Mouse (Mus musculus): Measurements from ENCODE around the gene Srrt. TPM values are rescaled to one million over a fixed set of nuclear protein-coding genes. Genes with fewer than 3 reads are reported as not detected.

Gene Srrt
- polyA plus RNA-seq, 1 experiment from 2014 or later: 138 TPM

DNA sequence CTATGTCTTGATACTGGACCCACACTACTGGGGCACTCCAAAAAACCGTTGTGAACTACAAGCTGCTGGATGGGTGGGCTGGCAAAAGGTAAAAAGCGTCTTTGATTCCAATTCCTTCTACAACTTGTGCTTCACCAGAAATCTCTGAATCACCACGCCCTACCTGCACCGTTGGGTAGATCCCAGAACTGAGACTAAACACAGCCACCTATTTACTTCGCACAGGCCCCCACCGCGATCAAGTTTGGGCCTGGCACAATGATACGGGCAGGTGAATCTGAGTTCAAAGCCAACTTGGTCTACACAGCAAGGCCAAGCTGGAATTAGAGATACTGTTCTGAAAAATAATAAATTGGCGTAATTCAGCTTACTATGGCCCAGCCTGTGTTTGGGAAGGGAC is 12.2 kb downstream of the Srrt start:
- ATAC-seq (ENCODE audit: low FRiP score): no peak
- Histone ChIP-seq H3K36me3 (ENCODE audit: control insufficient read depth, insufficient read depth, low read length) (peaks cover 5% of the 10 kb centered on the region; the same call in 1 of the 2 replicates), H3K4me2 (replicated peaks; ENCODE audit: low read depth, low read length) (peak overlapping the region; percentile 81), H3K4me1 (replicated peaks; ENCODE audit: control insufficient read depth, insufficient read depth, low read length) (0 out of 2 replicates have a peak, but pooled peaks cover 2% of the 10 kb centered on the region), H3K27ac (ENCODE audit: low read depth, low read length) (no peak overlapping the region), H3K27me3 (ENCODE audit: control insufficient read depth, insufficient read depth, low read length) (peaks cover 3% of the 10 kb centered on the region), H3K4me3 (ENCODE audit: low read depth, low read length) (peak overlapping the region; percentile 43; the same call in 1 of the 2 replicates), H3K9ac (ENCODE audit: low read depth, low read length) (peak overlapping the region; percentile 68; the same call in 1 of the 2 replicates), H3K9me3 (ENCODE audit: control insufficient read depth, low read length) (no peaks in the 10 kb centered on the region)
- WGBS: 78% methylated on average over 9 of the region's 9 CpGs
- DNase-seq (ENCODE audit: low spot score): no peak

DNA sequence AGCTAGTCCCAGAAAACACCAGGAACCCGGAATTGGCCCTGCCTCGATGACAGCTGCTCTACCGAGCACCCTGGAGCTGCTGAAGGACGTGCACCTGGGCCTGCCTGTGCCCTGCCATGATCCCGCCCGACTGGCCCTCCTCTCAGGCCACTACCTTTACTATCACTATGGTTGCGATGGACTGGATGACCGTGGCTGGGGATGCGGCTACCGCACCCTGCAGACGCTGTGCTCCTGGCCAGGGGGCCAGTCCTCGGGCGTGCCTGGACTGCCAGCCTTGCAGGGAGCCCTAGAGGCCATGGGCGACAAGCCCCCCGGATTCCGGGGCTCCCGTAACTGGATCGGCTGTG is 12.8 kb downstream of the Srrt start:
- DNase-seq (ENCODE audit: low spot score): no peak
- 10% methylated on average over 18 of the region's 18 CpGs for WGBS
- Histone ChIP-seq H3K27me3 (ENCODE audit: control insufficient read depth, insufficient read depth, low read length) (peaks cover 9% of the 10 kb centered on the region), H3K4me3 (ENCODE audit: low read depth, low read length) (peak overlapping the region; percentile 43), H3K36me3 (ENCODE audit: control insufficient read depth, insufficient read depth, low read length) (0 out of 2 replicates have a peak, but pooled peaks cover 2% of the 10 kb centered on the region), H3K4me1 (replicated peaks; ENCODE audit: control insufficient read depth, insufficient read depth, low read length) (0 out of 2 replicates have a peak, but pooled peaks cover 2% of the 10 kb centered on the region), H3K9ac (ENCODE audit: low read depth, low read length) (peak overlapping the region; percentile 68), H3K27ac (ENCODE audit: low read depth, low read length) (peak overlapping the region; percentile 74), H3K9me3 (ENCODE audit: control insufficient read depth, low read length) (no peaks in the 10 kb centered on the region), H3K4me2 (replicated peaks; ENCODE audit: low read depth, low read length) (peak overlapping the region; percentile 81)
- ATAC-seq (ENCODE audit: low FRiP score): peak; percentile 65; the same call in 1 of the 2 replicates

DNA sequence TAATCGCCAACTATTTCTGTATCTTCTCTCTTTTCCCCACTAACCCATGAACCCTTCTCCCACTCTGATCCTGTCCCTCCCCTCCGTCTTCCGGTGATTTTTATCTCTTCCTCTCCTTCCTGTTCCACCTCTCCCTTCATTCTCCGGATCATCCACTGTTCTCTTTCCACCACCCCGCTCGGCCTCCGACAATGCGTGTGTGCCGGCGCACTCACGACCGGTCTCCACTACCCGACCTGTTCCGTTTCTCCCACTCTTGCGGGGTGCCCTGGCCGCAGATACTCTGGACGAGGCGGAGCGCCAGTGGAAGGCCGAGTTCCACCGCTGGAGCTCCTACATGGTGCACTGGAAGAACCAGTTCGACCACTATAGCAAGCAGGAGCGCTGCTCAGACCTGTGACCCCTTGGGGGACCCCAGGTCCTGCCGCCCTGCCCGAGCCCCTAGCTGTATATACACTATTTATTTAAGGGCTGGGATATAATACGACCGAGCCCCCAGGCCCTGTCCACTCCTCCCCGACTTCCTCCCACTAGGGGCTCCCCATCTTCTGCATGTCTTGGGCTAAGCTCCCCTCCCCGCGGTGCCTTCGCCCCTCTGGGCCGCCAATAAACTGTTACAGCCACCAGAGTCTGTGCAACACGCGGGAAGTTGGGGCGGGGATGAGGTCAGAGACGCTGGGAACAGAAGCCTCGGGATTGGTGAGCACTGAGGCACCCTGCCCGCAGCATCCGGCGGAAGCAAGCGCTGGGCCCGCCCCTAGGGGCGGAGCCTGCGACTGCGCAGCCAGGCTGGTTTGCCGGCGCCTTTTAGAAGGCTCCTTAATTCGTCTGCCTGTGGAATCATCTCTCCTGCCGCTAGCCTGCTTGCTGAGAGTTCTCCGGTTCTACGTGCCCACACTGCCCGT is 13.4 kb downstream of the Srrt start, which contains the start of gene Ufsp1:
Gene Ufsp1 (plus strand): TSS at position 791 of the 905 bp plus-strand sequence.
- H3K9me3 ChIP-seq (ENCODE audit: control insufficient read depth, low read length): no peaks in the 10 kb centered on the region
- H3K36me3 ChIP-seq (ENCODE audit: control insufficient read depth, insufficient read depth, low read length): 0 out of 2 replicates have a peak, but pooled peaks cover 2% of the 10 kb centered on the region
- DNase-seq (ENCODE audit: low spot score) (peak; percentile 97), ATAC-seq (ENCODE audit: low FRiP score) (peak; percentile 95)
- H3K4me3 ChIP-seq (ENCODE audit: low read depth, low read length): peak within 1 kb of the TSS; percentile 43
- 0 out of 2 replicates have a peak, but pooled peaks cover 4% of the 10 kb centered on the region for H3K4me1 ChIP-seq (replicated peaks; ENCODE audit: control insufficient read depth, insufficient read depth, low read length)
- H3K27me3 ChIP-seq (ENCODE audit: control insufficient read depth, insufficient read depth, low read length): peaks cover 16% of the 10 kb centered on the region
- H3K9ac ChIP-seq (ENCODE audit: low read depth, low read length): peak within 1 kb of the TSS; percentile 68
- under 1% methylated on average over 51 of the region's 52 CpGs for WGBS
- H3K27ac ChIP-seq (ENCODE audit: low read depth, low read length): peak within 1 kb of the TSS; percentile 74
- peak within 1 kb of the TSS; percentile 81 for H3K4me2 ChIP-seq (replicated peaks; ENCODE audit: low read depth, low read length)

DNA sequence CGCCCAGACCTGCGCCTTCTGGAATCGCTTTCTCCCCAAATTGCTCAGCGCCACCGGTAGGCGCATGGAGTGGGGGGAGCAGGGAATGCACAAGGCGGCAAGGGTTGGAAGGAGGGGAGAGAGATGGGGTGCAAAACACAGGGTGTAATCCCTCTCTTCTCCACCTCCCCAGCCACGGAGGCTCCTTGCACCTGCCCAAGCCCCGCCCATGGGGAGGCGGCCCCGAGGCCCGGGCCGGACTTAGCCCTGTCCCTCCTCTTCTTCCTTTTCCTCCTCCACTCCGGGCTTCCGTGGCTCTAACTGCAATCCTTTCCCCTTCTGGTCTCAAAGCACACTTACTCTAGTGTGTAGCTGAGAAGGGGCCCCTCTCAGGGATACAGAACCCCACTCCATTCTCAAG is 14.2 kb downstream of the Srrt start:
- no peak overlapping the region for H3K27ac ChIP-seq (ENCODE audit: low read depth, low read length)
- H3K4me3 ChIP-seq (ENCODE audit: low read depth, low read length): peak overlapping the region; percentile 43
- peaks cover 6% of the 10 kb centered on the region; the same call in 1 of the 2 replicates for H3K4me1 ChIP-seq (replicated peaks; ENCODE audit: control insufficient read depth, insufficient read depth, low read length)
- 2% methylated on average over 11 of the region's 15 CpGs for WGBS
- ATAC-seq (ENCODE audit: low FRiP score) (no peak), DNase-seq (ENCODE audit: low spot score) (peak; percentile 67)
- no peaks in the 10 kb centered on the region for H3K36me3 ChIP-seq (ENCODE audit: control insufficient read depth, insufficient read depth, low read length)
- H3K9ac ChIP-seq (ENCODE audit: low read depth, low read length): peak overlapping the region; percentile 57
- peaks cover 22% of the 10 kb centered on the region for H3K27me3 ChIP-seq (ENCODE audit: control insufficient read depth, insufficient read depth, low read length)
- H3K9me3 ChIP-seq (ENCODE audit: control insufficient read depth, low read length): no peaks in the 10 kb centered on the region
- peak overlapping the region; percentile 81 for H3K4me2 ChIP-seq (replicated peaks; ENCODE audit: low read depth, low read length)

DNA sequence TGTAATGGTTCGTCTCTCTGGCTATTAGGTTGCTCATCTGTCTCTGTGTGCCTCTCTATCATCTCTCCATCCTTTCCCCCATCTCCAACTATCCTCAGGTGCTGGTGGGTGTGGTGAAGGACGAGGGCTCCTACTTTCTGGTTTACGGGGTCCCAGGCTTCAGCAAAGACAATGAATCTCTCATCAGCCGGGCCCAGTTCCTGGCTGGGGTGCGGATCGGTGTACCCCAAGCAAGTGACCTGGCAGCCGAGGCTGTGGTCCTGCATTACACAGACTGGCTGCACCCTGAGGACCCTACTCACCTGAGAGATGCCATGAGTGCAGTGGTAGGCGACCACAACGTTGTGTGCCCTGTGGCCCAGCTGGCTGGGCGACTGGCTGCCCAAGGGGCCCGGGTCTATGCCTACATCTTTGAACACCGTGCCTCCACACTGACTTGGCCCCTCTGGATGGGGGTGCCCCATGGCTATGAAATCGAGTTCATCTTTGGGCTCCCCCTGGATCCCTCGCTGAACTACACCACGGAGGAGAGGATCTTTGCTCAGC is 16.0 kb downstream of the Srrt start:
- Histone ChIP-seq H3K4me2 (replicated peaks; ENCODE audit: low read depth, low read length) (no peak overlapping the region), H3K4me3 (ENCODE audit: low read depth, low read length) (no peak overlapping the region), H3K27me3 (ENCODE audit: control insufficient read depth, insufficient read depth, low read length) (peaks cover 34% of the 10 kb centered on the region), H3K4me1 (replicated peaks; ENCODE audit: control insufficient read depth, insufficient read depth, low read length) (peaks cover 18% of the 10 kb centered on the region), H3K9me3 (ENCODE audit: control insufficient read depth, low read length) (no peaks in the 10 kb centered on the region), H3K9ac (ENCODE audit: low read depth, low read length) (no peak overlapping the region), H3K36me3 (ENCODE audit: control insufficient read depth, insufficient read depth, low read length) (no peaks in the 10 kb centered on the region), H3K27ac (ENCODE audit: low read depth, low read length) (no peak overlapping the region)
- ATAC-seq (ENCODE audit: low FRiP score): no peak
- no peak for DNase-seq (ENCODE audit: low spot score)
- WGBS: 85% methylated on average over 15 of the region's 15 CpGs

DNA sequence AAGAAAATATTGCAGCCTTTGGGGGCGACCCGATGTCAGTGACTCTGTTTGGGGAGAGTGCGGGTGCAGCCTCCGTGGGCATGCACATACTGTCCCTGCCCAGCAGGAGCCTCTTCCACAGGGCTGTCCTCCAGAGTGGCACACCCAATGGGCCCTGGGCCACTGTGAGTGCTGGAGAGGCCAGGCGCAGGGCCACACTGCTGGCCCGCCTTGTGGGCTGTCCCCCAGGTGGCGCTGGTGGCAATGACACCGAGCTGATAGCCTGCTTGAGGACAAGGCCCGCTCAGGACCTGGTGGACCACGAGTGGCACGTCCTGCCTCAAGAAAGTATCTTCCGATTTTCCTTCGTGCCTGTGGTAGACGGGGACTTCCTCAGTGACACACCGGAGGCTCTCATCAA is 16.8 kb downstream of the Srrt start:
- Histone ChIP-seq H3K27me3 (ENCODE audit: control insufficient read depth, insufficient read depth, low read length) (peaks cover 34% of the 10 kb centered on the region), H3K9me3 (ENCODE audit: control insufficient read depth, low read length) (no peaks in the 10 kb centered on the region), H3K9ac (ENCODE audit: low read depth, low read length) (no peak overlapping the region), H3K4me2 (replicated peaks; ENCODE audit: low read depth, low read length) (no peak overlapping the region), H3K27ac (ENCODE audit: low read depth, low read length) (no peak overlapping the region), H3K4me3 (ENCODE audit: low read depth, low read length) (no peak overlapping the region), H3K36me3 (ENCODE audit: control insufficient read depth, insufficient read depth, low read length) (no peaks in the 10 kb centered on the region), H3K4me1 (replicated peaks; ENCODE audit: control insufficient read depth, insufficient read depth, low read length) (peaks cover 18% of the 10 kb centered on the region)
- 22% methylated on average over 15 of the region's 15 CpGs for WGBS
- DNase-seq (ENCODE audit: low spot score) (peak; percentile 53), ATAC-seq (ENCODE audit: low FRiP score) (no peak)

DNA sequence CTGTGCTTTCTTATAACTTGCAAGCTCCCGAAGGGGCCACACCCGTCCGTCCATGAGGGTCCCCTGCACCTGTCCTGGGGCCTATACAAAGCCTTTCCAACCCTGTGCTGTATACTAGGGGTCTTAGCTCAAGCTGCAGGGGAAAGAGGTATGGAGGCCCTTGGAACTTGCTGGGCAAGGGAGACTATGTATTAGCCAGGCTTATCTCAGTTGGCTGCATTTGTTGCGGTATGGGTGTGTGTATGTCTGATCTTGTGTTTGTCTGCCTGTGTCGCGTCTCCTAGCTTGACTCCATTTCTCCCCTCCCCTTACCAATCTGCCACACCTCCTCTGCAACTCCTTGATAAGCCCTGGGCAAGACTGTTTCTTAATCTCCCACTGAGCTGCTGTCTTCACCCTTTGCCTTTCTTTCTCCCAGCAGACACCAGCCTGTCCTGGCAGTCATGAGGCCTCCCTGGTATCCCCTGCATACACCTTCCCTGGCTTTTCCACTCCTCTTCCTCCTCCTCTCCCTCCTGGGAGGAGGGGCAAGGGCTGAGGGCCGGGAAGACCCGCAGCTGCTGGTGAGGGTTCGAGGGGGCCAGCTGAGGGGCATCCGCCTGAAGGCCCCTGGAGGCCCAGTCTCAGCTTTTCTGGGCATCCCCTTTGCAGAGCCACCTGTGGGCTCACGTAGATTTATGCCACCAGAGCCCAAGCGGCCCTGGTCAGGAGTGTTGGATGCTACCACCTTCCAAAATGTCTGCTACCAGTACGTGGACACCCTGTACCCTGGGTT is 17.7 kb downstream of the Srrt start:
- no peak overlapping the region for H3K27ac ChIP-seq (ENCODE audit: low read depth, low read length)
- WGBS: 48% methylated on average over 13 of the region's 13 CpGs
- H3K4me2 ChIP-seq (replicated peaks; ENCODE audit: low read depth, low read length): no peak overlapping the region
- H3K36me3 ChIP-seq (ENCODE audit: control insufficient read depth, insufficient read depth, low read length): no peaks in the 10 kb centered on the region
- H3K9me3 ChIP-seq (ENCODE audit: control insufficient read depth, low read length): no peaks in the 10 kb centered on the region
- DNase-seq (ENCODE audit: low spot score) (no peak), ATAC-seq (ENCODE audit: low FRiP score) (no peak)
- H3K4me1 ChIP-seq (replicated peaks; ENCODE audit: control insufficient read depth, insufficient read depth, low read length): peaks cover 17% of the 10 kb centered on the region
- H3K4me3 ChIP-seq (ENCODE audit: low read depth, low read length): no peak overlapping the region
- peaks cover 34% of the 10 kb centered on the region for H3K27me3 ChIP-seq (ENCODE audit: control insufficient read depth, insufficient read depth, low read length)
- no peak overlapping the region for H3K9ac ChIP-seq (ENCODE audit: low read depth, low read length)

DNA sequence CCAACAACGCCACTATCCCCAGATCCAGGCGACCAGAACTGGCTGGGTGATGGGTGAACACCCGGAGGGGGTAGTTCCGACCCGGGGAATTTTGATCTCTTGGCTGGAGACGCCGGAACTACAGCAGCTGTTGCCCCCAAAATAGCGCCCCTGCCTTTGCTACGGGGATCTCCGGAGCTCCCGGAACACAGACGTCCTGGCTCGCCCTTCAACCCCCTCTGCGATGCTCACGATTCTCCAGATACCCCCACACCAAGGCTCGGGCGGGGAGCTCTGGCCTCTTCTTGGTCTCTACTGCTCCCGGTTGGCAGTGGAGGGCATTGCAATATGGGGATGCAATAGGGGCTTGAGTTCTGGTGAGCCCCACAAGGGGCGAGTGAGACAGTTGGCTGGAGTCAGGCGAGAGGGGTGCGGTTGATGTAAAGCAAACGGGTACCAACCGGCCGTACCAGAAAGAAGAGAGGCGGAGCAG is 18.4 kb downstream of the Srrt start:
- Histone ChIP-seq H3K9ac (ENCODE audit: low read depth, low read length) (no peak overlapping the region), H3K4me1 (replicated peaks; ENCODE audit: control insufficient read depth, insufficient read depth, low read length) (peaks cover 15% of the 10 kb centered on the region), H3K36me3 (ENCODE audit: control insufficient read depth, insufficient read depth, low read length) (no peaks in the 10 kb centered on the region), H3K9me3 (ENCODE audit: control insufficient read depth, low read length) (no peaks in the 10 kb centered on the region), H3K4me2 (replicated peaks; ENCODE audit: low read depth, low read length) (peak overlapping the region; percentile 93), H3K27me3 (ENCODE audit: control insufficient read depth, insufficient read depth, low read length) (peaks cover 34% of the 10 kb centered on the region), H3K4me3 (ENCODE audit: low read depth, low read length) (peak overlapping the region; percentile 42), H3K27ac (ENCODE audit: low read depth, low read length) (no peak overlapping the region)
- 3% methylated on average over 25 of the region's 25 CpGs for WGBS
- ATAC-seq (ENCODE audit: low FRiP score) (no peak), DNase-seq (ENCODE audit: low spot score) (peak; percentile 70)

All from hindbrain, embryonic 11.5 days (tissue).